Mouse (Mus musculus) telencephalon, adult 2 months (tissue): ENCODE data around the gene Gss.
"Not testable (repeated sequence)": the region's sequence is repeated elsewhere in the genome, so short reads cannot be mapped to it uniquely, and the experiment has no call there.

ENCODE experiments used
- DNase-seq: peaks from one replicate; pipeline ENCODE4 v3.0.0-alpha.2; 2011; ENCODE audit warnings: low read depth, low spot score

The Gss gene

GRCm38 (mm10) chr2:155576656-155577055 is 16.0 kb downstream of the Gss start:
- no peak for DNase-seq

DNA sequence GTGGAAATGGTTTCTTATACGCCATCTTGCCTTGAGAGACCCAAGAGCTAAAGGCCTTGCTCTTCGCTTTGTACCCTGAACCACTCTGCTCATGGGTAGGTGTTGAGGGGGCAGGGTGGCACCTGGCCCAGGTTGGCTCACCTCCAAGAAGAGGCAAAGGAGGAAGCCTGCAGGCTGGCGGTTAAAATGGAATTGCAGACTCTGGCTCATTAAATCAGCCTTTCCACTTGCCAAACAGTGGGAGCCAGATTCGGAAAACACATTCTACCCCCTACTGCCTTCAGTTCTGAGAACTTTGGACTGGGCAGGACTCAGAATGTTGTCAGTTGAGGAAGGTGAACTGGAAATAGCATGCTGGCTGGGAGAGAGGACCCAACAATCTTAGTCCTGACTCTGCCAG is 17.9 kb downstream of the Gss start:
- peak; percentile 24 for DNase-seq

GRCm38 (mm10) chr2:155573996-155574395 is 18.6 kb downstream of the Gss start:
- no peak for DNase-seq

- no peak for DNase-seq
Measured at GRCm38 (mm10) chr2:155573001-155573400, 19.6 kb downstream of the Gss start.

GRCm38 (mm10) chr2:155569223-155569807 is 23.3 kb downstream of the Gss start:
- no peak for DNase-seq

- DNase-seq: no peak
Measured at GRCm38 (mm10) chr2:155567751-155568150, 24.9 kb downstream of the Gss start.

DNA sequence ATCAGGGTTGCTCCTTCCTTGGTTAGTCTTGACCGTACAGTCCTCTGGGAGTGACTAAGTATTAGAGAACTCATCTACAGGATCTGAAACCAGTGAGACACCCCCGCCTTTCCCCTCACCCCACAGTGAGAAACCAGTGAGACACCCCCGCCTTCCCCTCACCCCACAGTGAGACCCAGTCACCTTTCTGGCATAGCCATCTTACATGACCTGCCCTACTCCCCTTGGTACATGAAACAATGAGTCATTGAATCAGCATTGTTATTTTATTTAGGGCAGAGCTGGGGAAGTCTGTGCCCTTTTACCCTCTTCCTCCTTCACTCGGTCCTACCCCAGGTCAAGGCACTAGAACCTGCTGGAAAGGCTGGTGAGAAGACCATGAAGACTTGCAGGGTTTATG is 29.7 kb downstream of the Gss start:
- no peak for DNase-seq

GRCm38 (mm10) chr2:155562209-155562608 is 30.4 kb downstream of the Gss start:
- no peak for DNase-seq

GRCm38 (mm10) chr2:155554426-155554985 is 38.1 kb downstream of the Gss start:
- no peak for DNase-seq

- DNase-seq: no peak
Measured at GRCm38 (mm10) chr2:155552949-155553354, 39.7 kb downstream of the Gss start.

GRCm38 (mm10) chr2:155552336-155552735 is 40.3 kb downstream of the Gss start:
- DNase-seq: no peak

GRCm38 (mm10) chr2:155546955-155547354 is 45.7 kb downstream of the Gss start:
- DNase-seq: no peak

DNA sequence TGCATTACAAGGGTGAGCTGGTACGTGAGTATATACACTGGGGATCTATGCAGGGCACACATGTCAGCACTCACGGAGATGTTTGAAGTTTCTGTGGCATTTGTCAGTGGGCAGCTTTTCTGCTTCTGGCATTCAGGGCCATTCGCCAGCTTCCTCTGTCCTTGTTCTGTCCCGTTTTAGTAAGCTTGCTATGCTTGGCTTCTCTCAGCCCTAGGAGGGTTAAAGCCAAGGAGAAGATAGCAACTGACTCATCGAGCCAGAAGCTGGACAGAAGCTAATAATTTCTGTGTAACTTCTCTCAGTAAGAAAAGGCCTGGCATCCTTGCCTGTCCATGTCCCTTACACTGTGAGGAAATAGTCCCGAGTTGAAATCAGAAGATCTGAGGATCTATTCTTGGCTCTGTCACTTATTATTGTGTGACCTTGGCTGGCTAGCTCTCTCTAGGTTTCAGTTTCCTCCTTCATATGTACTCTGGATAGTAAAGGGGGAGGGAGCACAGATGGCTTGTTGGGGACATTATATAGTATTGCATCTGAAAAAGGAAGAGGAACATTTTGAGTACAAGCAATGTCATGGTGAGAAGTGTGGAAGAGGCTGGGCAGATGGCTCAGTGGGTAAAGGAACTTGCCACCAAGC is 51.7 kb downstream of the Gss start:
- DNase-seq: peak; percentile 21

DNA sequence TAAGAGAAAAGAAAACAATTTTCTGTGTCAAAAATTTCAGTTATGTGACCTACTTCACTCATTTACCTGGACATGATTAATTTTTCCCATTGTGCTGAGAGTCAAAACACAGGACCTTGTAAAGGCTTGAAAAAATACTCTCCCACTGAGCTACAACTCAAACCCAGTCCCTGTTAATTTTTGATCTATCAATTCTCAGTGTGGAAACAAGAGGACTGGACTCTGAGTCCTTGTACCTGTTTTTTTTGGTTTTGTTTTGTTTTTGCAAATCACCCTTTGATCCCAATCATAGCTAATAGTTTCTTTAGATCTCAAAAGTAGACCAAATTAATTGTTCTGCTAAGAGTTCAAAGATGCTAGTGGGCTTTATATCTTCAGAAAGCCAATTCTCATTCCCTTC is 52.9 kb downstream of the Gss start:
- DNase-seq: no peak

GRCm38 (mm10) chr2:155538463-155539057 is 54.0 kb downstream of the Gss start:
- not testable (repeated sequence) for DNase-seq

- no peak for DNase-seq
Measured at GRCm38 (mm10) chr2:155537761-155538462, 54.7 kb downstream of the Gss start.

DNA sequence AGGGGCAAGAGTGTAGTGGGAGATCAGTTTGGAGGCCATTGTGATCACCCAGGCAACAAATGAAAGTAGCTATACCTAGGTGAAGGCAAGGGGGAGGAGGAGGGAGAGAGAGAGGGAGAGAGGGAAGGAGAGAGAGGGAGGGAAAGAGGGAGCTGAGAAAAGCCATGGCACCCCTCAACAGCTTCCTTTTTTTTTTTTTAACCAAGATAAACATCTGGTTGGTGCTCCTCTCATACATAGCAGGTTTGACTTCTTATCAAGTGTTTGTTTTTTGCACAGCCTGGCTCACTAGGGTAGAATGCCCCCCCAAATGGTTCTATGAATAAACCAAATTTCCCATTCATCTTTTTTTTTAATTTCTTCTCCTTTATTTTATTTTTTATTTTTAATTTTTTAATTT is 56.3 kb downstream of the Gss start:
- DNase-seq: no peak

DNA sequence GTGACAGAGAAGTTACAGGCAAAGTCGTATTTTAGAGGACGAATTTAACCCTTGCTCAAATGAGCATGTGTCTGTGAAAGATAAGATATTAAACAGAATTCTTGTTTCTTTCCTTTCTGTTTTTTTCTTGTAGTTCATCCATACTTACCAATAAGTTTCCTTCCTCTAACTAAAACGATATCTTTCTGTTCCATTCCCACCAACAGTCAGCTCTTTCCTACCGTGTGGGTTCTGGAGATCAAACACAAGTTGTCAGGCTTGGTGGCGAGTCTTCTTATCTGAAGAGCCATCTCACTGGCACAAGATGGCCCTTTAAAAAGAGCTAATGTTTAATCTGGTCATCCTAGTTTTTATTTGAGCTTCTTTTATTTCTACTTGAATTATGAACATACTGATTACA is 65.2 kb downstream of the Gss start:
- no peak for DNase-seq

DNA sequence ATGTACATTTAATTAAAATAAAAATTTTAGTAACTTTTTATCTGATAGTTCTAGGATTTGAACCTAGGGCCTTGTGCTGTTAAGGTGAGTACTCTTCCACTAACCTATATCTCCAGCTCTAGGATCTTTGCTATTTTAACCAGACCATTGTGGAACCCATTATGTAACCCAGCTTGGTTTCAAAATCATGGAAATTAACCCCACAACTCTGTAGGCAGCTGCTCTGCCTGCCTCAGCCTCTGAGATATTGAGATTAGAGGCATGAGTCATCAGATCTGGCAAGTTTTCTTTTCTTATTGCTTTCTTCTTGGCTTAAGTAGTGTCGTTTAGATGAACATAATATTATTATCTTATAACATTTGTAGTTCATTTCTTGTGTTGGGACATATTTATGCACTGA is 68.2 kb downstream of the Gss start:
- DNase-seq: no peak

DNA sequence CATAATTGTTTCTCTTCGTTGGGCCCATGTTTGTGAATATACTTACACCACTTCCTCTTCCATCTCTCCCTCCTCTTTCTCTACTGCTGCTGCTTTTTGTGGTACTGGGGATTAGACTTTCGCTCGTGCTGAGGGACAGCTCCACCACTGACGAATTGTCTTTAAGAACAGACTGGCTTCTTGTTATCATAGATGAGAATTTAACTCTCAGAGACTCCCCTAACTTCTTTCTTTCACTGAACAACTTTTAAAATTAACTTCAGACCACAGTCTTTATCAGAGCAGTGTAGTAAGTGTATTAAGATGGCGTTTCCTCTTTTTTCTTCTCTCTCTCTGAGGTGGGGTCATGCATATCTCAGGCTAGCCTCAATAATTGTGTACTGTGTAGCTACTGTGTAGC is 68.9 kb downstream of the Gss start:
- no peak for DNase-seq

DNA sequence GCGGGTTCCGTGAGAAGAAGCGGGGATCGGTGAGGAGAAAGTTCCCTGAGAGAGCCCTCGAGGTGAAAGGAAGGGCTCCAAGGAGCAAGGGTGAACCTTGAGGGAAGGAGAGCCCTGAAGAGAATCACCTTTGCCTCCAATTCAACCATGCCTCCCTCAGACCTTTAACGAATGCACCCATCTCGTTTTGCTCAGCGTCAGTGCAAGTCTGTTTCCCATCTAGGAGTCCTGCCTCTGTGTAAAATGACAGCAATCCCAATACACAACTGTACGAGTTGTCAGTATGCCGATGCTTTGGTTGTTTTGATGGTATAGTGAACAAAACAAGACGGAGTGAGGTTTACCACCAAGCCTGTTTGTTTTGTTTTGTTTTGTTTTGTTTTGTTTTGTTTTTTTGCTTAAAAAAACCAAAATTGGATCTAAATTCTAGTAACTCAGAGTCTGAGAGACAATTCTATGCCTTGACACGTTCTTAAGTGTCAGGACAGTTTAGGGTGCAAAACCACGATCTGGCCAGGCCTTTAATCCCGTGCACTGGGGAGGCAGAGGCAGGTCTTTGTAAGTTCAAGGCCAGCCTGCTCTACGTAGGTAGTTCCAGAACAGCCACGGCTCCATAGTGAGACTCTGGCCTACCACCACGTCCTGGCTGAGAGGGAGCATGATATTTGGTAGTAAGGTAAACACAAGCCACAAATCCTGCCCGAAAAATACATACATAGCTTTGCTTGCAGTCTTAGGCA is 73.9 kb downstream of the Gss start:
- no peak for DNase-seq
